Mouse (Mus musculus): Measurements from ENCODE around the gene Tigd2. TPM values are rescaled to one million over a fixed set of nuclear protein-coding genes. Genes with fewer than 3 reads are reported as not detected.
"Not testable (repeated sequence)": the region's sequence is repeated elsewhere in the genome, so short reads cannot be mapped to it uniquely, and the experiment has no call there.

The Tigd2 gene
- polyA plus RNA-seq, 1 experiment from 2014 or later = 6.0 TPM

GRCm38 (mm10) chr6:59173940-59174339, 34.7 kb upstream of the Tigd2 start:
- Histone ChIP-seq H3K27ac (ENCODE audit: low read depth) (no peak overlapping the region), H3K27me3 (ENCODE audit: insufficient read depth, low read length) (no peaks in the 10 kb centered on the region), H3K4me3 (ENCODE audit: low read depth, low read length) (no peak overlapping the region), H3K4me1 (ENCODE audit: insufficient read depth) (peaks cover 2% of the 10 kb centered on the region; the same call in 1 of the 2 replicates), H3K4me2 (ENCODE audit: low read depth, low read length) (no peak overlapping the region), H3K36me3 (replicated peaks; ENCODE audit: insufficient read depth, low read length) (no peaks in the 10 kb centered on the region), H3K9me3 (ENCODE audit: low read length) (no peaks in the 10 kb centered on the region), H3K9ac (replicated peaks) (no peak overlapping the region)
- no peak for ATAC-seq
- WGBS (ENCODE audit: insufficient replicate concordance) = 38% methylated on average over 1 of the region's 1 CpGs
- no peak for TF ChIP-seq CTCF (IDR thresholded peaks at IDR 0.05; ENCODE audit: low read depth)
- TF ChIP-seq EP300 (IDR thresholded peaks at IDR 0.05; ENCODE audit: low read depth) = no peak
- DNase-seq = no peak

- Histone ChIP-seq H3K4me3 (ENCODE audit: low read depth, low read length) (no peak overlapping the region), H3K9me3 (ENCODE audit: low read length) (no peaks in the 10 kb centered on the region), H3K9ac (replicated peaks) (no peak overlapping the region), H3K27me3 (ENCODE audit: insufficient read depth, low read length) (no peaks in the 10 kb centered on the region), H3K27ac (ENCODE audit: low read depth) (no peak overlapping the region), H3K4me2 (ENCODE audit: low read depth, low read length) (no peak overlapping the region), H3K36me3 (replicated peaks; ENCODE audit: insufficient read depth, low read length) (no peaks in the 10 kb centered on the region), H3K4me1 (ENCODE audit: insufficient read depth) (peaks cover 2% of the 10 kb centered on the region; the same call in 1 of the 2 replicates)
- DNase-seq = no peak
- 52% methylated on average over 3 of the region's 3 CpGs for WGBS (ENCODE audit: insufficient replicate concordance)
- ATAC-seq = peak; percentile 76
- TF ChIP-seq CTCF (IDR thresholded peaks at IDR 0.05; ENCODE audit: low read depth) = no peak
- TF ChIP-seq EP300 (IDR thresholded peaks at IDR 0.05; ENCODE audit: low read depth) = no peak
These were observed 30.6 kb upstream of the Tigd2 start for GRCm38 (mm10) chr6:59178051-59178450.

GRCm38 (mm10) chr6:59180376-59180996, 28.2 kb upstream of the Tigd2 start:
- WGBS (ENCODE audit: insufficient replicate concordance) = 36% methylated on average over 7 of the region's 7 CpGs
- Histone ChIP-seq H3K9ac (replicated peaks) (no peak overlapping the region), H3K27me3 (ENCODE audit: insufficient read depth, low read length) (no peaks in the 10 kb centered on the region), H3K4me3 (ENCODE audit: low read depth, low read length) (no peak overlapping the region), H3K36me3 (replicated peaks; ENCODE audit: insufficient read depth, low read length) (no peaks in the 10 kb centered on the region), H3K9me3 (ENCODE audit: low read length) (no peaks in the 10 kb centered on the region), H3K4me2 (ENCODE audit: low read depth, low read length) (no peak overlapping the region), H3K27ac (ENCODE audit: low read depth) (no peak overlapping the region), H3K4me1 (ENCODE audit: insufficient read depth) (peaks cover 2% of the 10 kb centered on the region; the same call in 1 of the 2 replicates)
- peak; percentile 47; the same call in 1 of the 2 replicates for ATAC-seq
- TF ChIP-seq CTCF (IDR thresholded peaks at IDR 0.05; ENCODE audit: low read depth) = peak; percentile 85
- no peak for TF ChIP-seq EP300 (IDR thresholded peaks at IDR 0.05; ENCODE audit: low read depth)
- peak; percentile 42 for DNase-seq

- H3K27me3 ChIP-seq (ENCODE audit: insufficient read depth, low read length) = no peaks in the 10 kb centered on the region
- H3K4me2 ChIP-seq (ENCODE audit: low read depth, low read length) = peak overlapping the region; percentile 27
- H3K9me3 ChIP-seq (ENCODE audit: low read length) = no peaks in the 10 kb centered on the region
- H3K4me1 ChIP-seq (ENCODE audit: insufficient read depth) = no peaks in the 10 kb centered on the region
- peak; percentile 80 for ATAC-seq
- H3K9ac ChIP-seq (replicated peaks) = no peak overlapping the region
- WGBS (ENCODE audit: insufficient replicate concordance) = 34% methylated on average over 13 of the region's 13 CpGs
- TF ChIP-seq EP300 (IDR thresholded peaks at IDR 0.05; ENCODE audit: low read depth) = 0 out of 2 replicates have a peak, but pooled peaks have one; percentile 23
- no peak for TF ChIP-seq CTCF (IDR thresholded peaks at IDR 0.05; ENCODE audit: low read depth)
- peak; percentile 40 for DNase-seq
- H3K27ac ChIP-seq (ENCODE audit: low read depth) = peak overlapping the region; percentile 20; the same call in 1 of the 2 replicates
- no peaks in the 10 kb centered on the region for H3K36me3 ChIP-seq (replicated peaks; ENCODE audit: insufficient read depth, low read length)
- no peak overlapping the region for H3K4me3 ChIP-seq (ENCODE audit: low read depth, low read length)
These were observed 23.5 kb upstream of the Tigd2 start for GRCm38 (mm10) chr6:59185010-59185699.

GRCm38 (mm10) chr6:59190006-59190405, 18.7 kb upstream of the Tigd2 start:
- Histone ChIP-seq H3K4me1 (ENCODE audit: insufficient read depth) (no peaks in the 10 kb centered on the region), H3K9me3 (ENCODE audit: low read length) (no peaks in the 10 kb centered on the region), H3K4me3 (ENCODE audit: low read depth, low read length) (no peak overlapping the region), H3K9ac (replicated peaks) (no peak overlapping the region), H3K36me3 (replicated peaks; ENCODE audit: insufficient read depth, low read length) (no peaks in the 10 kb centered on the region), H3K27me3 (ENCODE audit: insufficient read depth, low read length) (no peaks in the 10 kb centered on the region), H3K4me2 (ENCODE audit: low read depth, low read length) (no peak overlapping the region), H3K27ac (ENCODE audit: low read depth) (no peak overlapping the region)
- 62% methylated on average over 1 of the region's 1 CpGs for WGBS (ENCODE audit: insufficient replicate concordance)
- no peak for TF ChIP-seq EP300 (IDR thresholded peaks at IDR 0.05; ENCODE audit: low read depth)
- no peak for TF ChIP-seq CTCF (IDR thresholded peaks at IDR 0.05; ENCODE audit: low read depth)
- DNase-seq (no peak), ATAC-seq (no peak)

GRCm38 (mm10) chr6:59194518-59194917, 14.2 kb upstream of the Tigd2 start:
- H3K9me3 ChIP-seq (ENCODE audit: low read length); H3K36me3 ChIP-seq (replicated peaks; ENCODE audit: insufficient read depth, low read length); H3K27me3 ChIP-seq (ENCODE audit: insufficient read depth, low read length); ATAC-seq; H3K9ac ChIP-seq (replicated peaks); DNase-seq; H3K4me2 ChIP-seq (ENCODE audit: low read depth, low read length); H3K27ac ChIP-seq (ENCODE audit: low read depth); H3K4me3 ChIP-seq (ENCODE audit: low read depth, low read length); H3K4me1 ChIP-seq (ENCODE audit: insufficient read depth): not testable (repeated sequence)
- 64% methylated on average over 3 of the region's 3 CpGs for WGBS (ENCODE audit: insufficient replicate concordance)

Measured in liver, postnatal 0 days (tissue).